Mouse (Mus musculus) left cerebral cortex, adult 18-20 months (tissue): ENCODE data around the gene Gm20767. TPM values are rescaled to one million over a fixed set of nuclear protein-coding genes. Genes with fewer than 3 reads are reported as not detected.
"Not testable (repeated sequence)": the region's sequence is repeated elsewhere in the genome, so short reads cannot be mapped to it uniquely, and the experiment has no call there.

Source experiments
- DNase-seq, 2 experiments: peaks; one replicate each; pipeline ENCODE4 v3.0.0; 2021 to 2022; ENCODE audit warnings: low spot score in 2 of 2, mixed read lengths in 1 of 2
- long read RNA-seq, 2 experiments: library from polyadenylated mRNA; stranded (forward); transcript quantifications; one replicate each; pipeline ENCODE4 v2.0.0; 2021
- total RNA-seq, 2 experiments: library from RNA; stranded (reverse); gene quantifications; 2 replicates each; pipeline ENCODE4 v1.2.3; 2021

The Gm20767 gene
- not detected for total RNA-seq
- long read RNA-seq, experiment 1 = 0 reads
- long read RNA-seq, experiment 2 = 0 reads

DNA sequence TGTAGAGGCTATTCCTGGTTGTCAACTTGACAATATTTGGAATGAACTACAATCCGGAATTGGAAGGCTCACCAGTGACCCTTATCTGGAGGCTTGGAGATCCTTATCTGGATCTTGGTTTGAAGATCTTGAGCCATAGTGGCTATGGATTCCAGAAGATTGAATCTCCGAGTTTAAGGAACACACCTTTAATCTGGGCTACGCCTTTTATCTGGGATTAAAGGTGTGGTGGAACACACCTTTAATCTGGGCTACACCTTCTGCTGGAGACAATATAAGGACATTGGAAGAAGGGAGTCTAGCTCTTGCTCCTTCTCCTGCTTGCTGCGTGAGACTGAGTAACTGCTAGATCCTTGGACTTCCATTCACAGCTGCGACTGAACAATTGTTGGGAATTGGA lies at the start of gene Gm20767:
Gm20767 (plus strand) TSS at position 301 of the 400 bp plus-strand sequence.
- DNase-seq = not testable (repeated sequence)

GRCm38 (mm10) chr13:120092950-120093349 lies 47.1 kb upstream of the Gm20767 start:
- DNase-seq = not testable (repeated sequence)

DNA sequence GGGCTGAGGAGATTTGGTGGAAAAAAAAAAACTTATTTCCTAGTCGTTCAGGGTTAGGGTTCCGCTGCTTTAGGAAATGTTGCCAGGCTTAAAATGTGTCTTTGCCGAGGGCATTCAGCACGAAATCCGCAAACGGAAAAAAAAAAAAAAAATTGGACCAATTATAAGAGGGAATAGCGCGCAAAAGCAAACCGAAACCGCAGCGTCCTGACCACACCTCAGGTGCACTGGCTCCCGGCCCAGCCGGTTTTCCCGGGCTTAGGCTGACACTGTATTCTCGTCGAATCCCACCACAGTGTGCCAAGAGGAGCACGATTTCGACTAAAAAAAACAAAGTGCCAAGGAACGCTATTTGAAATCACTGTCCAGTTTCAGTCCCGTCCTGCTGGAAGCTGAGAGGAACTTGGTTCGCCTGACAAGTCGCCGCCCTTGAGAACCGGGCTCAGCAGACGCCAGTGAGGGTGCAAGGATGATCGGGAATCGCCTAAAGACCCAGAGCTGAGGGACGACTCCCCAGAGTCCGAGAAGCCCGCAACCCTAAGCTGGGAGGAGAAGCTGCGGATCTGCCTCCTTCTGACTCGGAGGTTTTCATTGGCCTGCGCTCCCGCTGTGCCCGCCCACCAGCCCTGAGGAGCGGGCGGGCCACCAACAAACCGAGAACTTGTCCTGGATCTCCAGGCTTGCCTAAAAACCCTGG lies 43.7 kb upstream of the Gm20767 start:
- DNase-seq = not testable (repeated sequence)

- DNase-seq = not testable (repeated sequence)
Observed at GRCm38 (mm10) chr13:120096938-120097256, 43.1 kb upstream of the Gm20767 start.

GRCm38 (mm10) chr13:120099327-120099726 lies 40.7 kb upstream of the Gm20767 start:
- not testable (repeated sequence) for DNase-seq

DNA sequence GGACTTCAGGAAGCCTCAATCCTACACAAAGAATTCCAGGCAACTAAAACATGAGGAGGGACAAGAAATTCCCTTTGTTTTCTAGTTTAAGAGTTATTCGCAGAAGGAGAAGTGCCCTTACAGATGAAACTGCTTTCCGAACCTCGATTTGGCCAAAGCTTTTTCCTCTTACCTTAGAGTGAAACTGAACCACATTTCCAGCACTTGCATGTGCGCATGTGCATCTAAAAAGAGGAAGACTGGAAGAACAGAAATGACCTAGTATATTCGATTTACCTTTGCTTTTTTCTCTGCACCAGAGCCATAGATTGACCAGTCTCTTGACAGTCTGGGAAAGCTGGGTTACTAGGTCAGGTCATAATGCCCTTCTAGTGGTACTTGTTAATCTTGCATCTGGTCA lies 33.5 kb upstream of the Gm20767 start:
- not testable (repeated sequence) for DNase-seq

GRCm38 (mm10) chr13:120107000-120107399 lies 33.0 kb upstream of the Gm20767 start:
- not testable (repeated sequence) for DNase-seq

GRCm38 (mm10) chr13:120142348-120142747 lies 2.3 kb downstream of the Gm20767 start:
- not testable (repeated sequence) for DNase-seq

DNA sequence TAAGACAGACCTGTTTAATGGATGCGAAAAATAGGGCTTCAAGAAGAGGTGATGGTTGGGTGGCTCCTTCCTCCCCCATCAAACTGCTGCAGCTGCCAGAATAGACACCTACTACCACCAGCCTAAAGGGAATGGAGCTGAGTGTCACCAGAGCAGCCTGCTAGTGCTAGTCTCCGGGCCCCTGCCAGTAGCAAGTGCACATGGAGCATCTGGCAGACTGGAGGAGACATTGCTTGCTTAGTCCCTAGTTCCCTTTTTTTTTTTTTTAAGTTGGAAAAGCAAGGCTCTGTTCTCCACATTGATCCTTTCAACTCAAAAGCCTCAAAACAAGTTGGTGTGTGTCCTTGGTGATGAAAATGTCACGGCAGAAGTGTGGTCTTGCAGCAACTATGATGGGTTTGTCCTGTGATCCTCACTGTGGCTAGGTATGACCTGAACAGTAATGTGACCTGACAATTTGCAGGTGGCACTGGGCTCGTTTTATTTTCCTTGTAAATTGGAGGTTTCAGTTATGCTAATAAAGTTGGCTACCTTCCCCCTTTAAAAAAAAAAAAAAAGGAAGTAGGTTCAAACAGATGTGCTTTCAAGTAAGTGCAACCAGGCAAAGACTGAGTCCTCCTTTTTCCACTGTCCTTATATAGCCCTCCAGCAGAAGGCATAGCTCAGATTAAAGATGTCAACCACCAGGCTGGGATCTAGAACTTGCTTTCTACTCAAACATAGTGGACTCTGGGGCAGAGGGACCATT lies 9.8 kb downstream of the Gm20767 start:
- not testable (repeated sequence) for DNase-seq

GRCm38 (mm10) chr13:120150589-120150988 lies 10.5 kb downstream of the Gm20767 start:
- DNase-seq = not testable (repeated sequence)

DNA sequence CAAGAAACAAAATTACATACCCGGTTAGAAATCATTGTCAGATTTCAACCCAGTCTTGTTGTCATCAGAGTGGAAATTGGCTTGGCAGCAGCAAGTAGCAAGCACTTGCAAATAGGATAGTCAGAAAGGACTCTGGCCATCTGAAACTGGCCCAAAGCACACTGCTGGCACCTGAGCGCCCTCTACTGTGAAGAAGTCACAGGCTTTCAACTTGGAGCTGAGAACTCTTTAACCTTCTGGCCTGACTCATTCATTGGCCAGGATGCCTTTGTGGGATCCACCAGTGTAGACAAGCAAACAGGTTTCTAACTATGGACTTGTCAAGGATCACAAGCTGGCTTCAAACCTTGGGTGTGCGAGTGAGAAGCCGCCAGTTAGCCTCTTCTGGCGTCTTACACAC lies 28.3 kb downstream of the Gm20767 start:
- not testable (repeated sequence) for DNase-seq

GRCm38 (mm10) chr13:120172133-120172532 lies 32.1 kb downstream of the Gm20767 start, which contains the start of gene Gm21818:
Gene Gm21818, plus strand, starts transcription at chr13:120172433.
- not testable (repeated sequence) for DNase-seq

DNA sequence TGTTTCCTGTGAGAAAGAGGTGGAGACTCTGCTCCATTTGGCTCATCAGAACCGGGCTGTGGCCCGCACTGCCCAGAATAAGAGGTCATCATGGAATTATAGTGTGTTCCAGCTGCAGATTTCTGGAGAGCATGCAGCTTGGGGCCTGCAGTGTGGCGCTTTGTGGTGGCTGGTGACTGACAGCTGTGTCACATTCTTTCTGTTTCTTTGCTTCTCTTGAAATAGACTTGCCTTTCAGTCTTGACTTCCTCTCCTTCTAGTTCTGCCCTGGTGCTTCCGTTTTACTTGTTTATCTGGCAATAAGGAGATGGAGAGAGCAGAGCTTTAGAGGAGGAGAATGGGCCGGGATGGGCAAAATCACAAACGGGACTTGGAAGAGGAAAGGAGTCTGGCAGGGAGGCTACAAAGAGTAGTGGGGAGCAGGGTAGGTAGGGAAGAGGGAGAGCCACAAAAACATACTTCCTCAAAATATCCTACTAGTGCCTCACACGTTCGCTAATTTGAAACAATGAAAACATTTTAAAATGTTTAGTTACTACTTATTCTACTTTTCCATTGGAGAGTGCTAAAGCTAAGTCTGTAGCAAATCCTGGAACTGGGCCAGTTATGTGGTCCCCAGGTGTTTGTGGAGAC lies 56.3 kb downstream of the Gm20767 start:
- DNase-seq = not testable (repeated sequence)

Other genes with a start within 250 kb of the Gm20767 start
- gene Tcstv1, start 245.5 kb upstream of the Gm20767 start, total RNA-seq = not detected
- gene Gm21761, start 211.0 kb upstream of the Gm20767 start, total RNA-seq = not detected
- not detected for gene B020031M17Rik, start 189.4 kb upstream of the Gm20767 start, total RNA-seq
- gene Gm36079, start 113.2 kb upstream of the Gm20767 start, total RNA-seq = not detected
- gene Gm21188, start 88.1 kb upstream of the Gm20767 start, total RNA-seq = under 1 TPM; 0.19 to 0.33 TPM
- not detected for gene Gm21818, start 32.2 kb downstream of the Gm20767 start, total RNA-seq
- gene Gm21762, start 75.7 kb downstream of the Gm20767 start, total RNA-seq = not detected
- gene Gm21731, start 98.9 kb downstream of the Gm20767 start, total RNA-seq = not detected
- not detected for gene AF067061, start 122.9 kb downstream of the Gm20767 start, total RNA-seq
- gene BC147527, start 160.1 kb downstream of the Gm20767 start, total RNA-seq = not detected
- gene Tcstv3, start 176.6 kb downstream of the Gm20767 start, total RNA-seq = not detected